Mouse (Mus musculus): ENCODE results near the gene Jag2. TPM values are rescaled to one million over a fixed set of nuclear protein-coding genes. Genes with fewer than 3 reads are reported as not detected.

Gene Jag2
- polyA plus RNA-seq, 1 experiment from 2014 or later, result 6.8 TPM

DNA sequence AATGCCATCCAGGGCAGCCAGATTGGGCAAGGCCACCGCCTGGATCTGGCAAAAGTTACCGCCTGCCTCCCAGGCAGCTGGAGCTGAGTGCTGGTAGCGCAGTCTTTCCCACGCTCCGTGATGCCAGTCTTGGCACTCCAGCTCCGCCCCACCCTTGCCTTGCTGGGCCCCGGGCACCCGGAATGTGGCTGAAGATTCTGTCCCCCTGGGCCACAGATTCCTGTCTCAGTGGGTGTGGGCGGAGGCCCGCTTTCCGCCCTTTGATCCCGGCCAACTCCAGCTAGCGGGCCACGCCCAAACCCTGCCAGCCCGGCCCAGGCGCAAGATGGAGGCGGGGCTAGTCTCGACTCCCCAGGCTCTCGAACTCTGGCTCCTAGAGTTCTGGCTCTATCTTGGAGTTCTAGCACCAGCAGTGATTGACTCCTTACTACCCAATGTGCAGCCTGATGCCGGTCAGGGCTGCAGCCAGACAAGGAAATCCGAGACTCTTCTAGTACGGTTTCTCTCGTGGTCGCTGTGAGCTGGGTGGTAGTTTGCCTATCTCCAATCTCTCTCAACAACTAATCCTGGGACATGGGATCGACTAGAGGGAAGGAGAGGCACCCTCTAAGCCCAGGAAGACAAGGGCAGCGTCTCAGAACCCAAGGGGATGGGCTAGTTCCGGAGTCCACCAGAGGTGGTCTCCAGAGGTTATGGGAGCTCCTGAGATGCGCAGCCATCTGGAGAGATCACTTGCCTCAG lies 53.1 kb downstream of the Jag2 start:
- Histone ChIP-seq H3K4me3 (replicated peaks) (peak overlapping the region; percentile 46), H3K9ac (replicated peaks) (no peak overlapping the region), H3K27ac (no peak overlapping the region), H3K27me3 (peaks cover 90% of the 10 kb centered on the region), H3K36me3 (no peaks in the 10 kb centered on the region), H3K4me2 (peak overlapping the region; percentile 85), H3K9me3 (no peaks in the 10 kb centered on the region), H3K4me1 (replicated peaks) (peaks cover 32% of the 10 kb centered on the region)
- 5% methylated on average over 28 of the region's 28 CpGs for WGBS
- no peak for ATAC-seq (ENCODE audit: insufficient number of reproducible peaks, insufficient read depth, low FRiP score, low TSS enrichment, low read depth)

- peak; percentile 18; the same call in 1 of the 2 replicates for ATAC-seq (ENCODE audit: insufficient number of reproducible peaks, insufficient read depth, low FRiP score, low TSS enrichment, low read depth)
- no peak overlapping the region for H3K9ac ChIP-seq (replicated peaks)
- no peak overlapping the region for H3K4me3 ChIP-seq (replicated peaks)
- no peak overlapping the region for H3K4me2 ChIP-seq
- peaks cover 96% of the 10 kb centered on the region for H3K27me3 ChIP-seq
- WGBS, result 23% methylated on average over 16 of the region's 16 CpGs
- peaks cover 32% of the 10 kb centered on the region for H3K4me1 ChIP-seq (replicated peaks)
- no peaks in the 10 kb centered on the region for H3K9me3 ChIP-seq
- no peaks in the 10 kb centered on the region for H3K36me3 ChIP-seq
- H3K27ac ChIP-seq, result no peak overlapping the region
Observed at GRCm38 (mm10) chr12:112875225-112876013, 54.2 kb downstream of the Jag2 start.

GRCm38 (mm10) chr12:112874199-112874598 lies 55.4 kb downstream of the Jag2 start:
- no peak for ATAC-seq (ENCODE audit: insufficient number of reproducible peaks, insufficient read depth, low FRiP score, low TSS enrichment, low read depth)
- 18% methylated on average over 22 of the region's 22 CpGs for WGBS

GRCm38 (mm10) chr12:112873452-112874190 lies 56.0 kb downstream of the Jag2 start:
- 0 out of 2 replicates have a peak overlapping the region, but pooled peaks have one; percentile 0 for H3K27ac ChIP-seq
- peak overlapping the region; percentile 51 for H3K4me2 ChIP-seq
- no peaks in the 10 kb centered on the region for H3K36me3 ChIP-seq
- H3K4me1 ChIP-seq (replicated peaks), result peaks cover 39% of the 10 kb centered on the region
- WGBS, result 18% methylated on average over 18 of the region's 18 CpGs
- ATAC-seq (ENCODE audit: insufficient number of reproducible peaks, insufficient read depth, low FRiP score, low TSS enrichment, low read depth), result no peak
- peak overlapping the region; percentile 23; the same call in 1 of the 2 replicates for H3K9ac ChIP-seq (replicated peaks)
- peak overlapping the region; percentile 24 for H3K4me3 ChIP-seq (replicated peaks)
- no peaks in the 10 kb centered on the region for H3K9me3 ChIP-seq
- peaks cover 95% of the 10 kb centered on the region for H3K27me3 ChIP-seq

More at GRCm38 (mm10) chr12:112874199-112874598, 55.4 kb downstream of the Jag2 start:
- Histone ChIP-seq H3K4me3 (replicated peaks) (peak overlapping the region; percentile 24), H3K9ac (replicated peaks) (peak overlapping the region; percentile 23; the same call in 1 of the 2 replicates), H3K9me3 (no peaks in the 10 kb centered on the region), H3K36me3 (no peaks in the 10 kb centered on the region), H3K4me1 (replicated peaks) (peaks cover 39% of the 10 kb centered on the region), H3K27ac (0 out of 2 replicates have a peak overlapping the region, but pooled peaks have one; percentile 0), H3K4me2 (peak overlapping the region; percentile 51), H3K27me3 (peaks cover 95% of the 10 kb centered on the region)

DNA sequence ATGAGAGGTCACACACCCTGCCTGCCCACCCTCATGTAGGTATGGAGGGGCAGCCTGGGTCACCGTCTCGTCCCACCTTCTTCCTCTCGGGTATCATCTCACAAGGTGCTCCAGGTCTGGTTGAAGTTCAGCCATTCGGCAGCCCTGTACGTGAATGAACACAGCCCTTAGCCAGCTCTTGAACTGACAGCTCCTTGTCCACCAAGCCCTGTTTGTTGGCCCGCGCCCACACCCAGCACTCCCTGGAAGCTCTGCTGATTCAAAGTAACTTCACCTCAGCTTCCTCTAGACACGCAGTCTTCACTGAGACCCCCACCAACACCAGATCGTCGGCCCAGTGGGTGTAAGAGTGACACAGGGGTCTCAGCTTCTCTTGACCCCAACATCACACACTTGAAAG lies 56.6 kb downstream of the Jag2 start:
- Histone ChIP-seq H3K4me3 (replicated peaks) (no peak overlapping the region), H3K9me3 (no peaks in the 10 kb centered on the region), H3K4me1 (replicated peaks) (peaks cover 36% of the 10 kb centered on the region), H3K27me3 (peaks cover 95% of the 10 kb centered on the region), H3K4me2 (no peak overlapping the region), H3K36me3 (no peaks in the 10 kb centered on the region), H3K27ac (no peak overlapping the region), H3K9ac (replicated peaks) (no peak overlapping the region)
- no peak for ATAC-seq (ENCODE audit: insufficient number of reproducible peaks, insufficient read depth, low FRiP score, low TSS enrichment, low read depth)
- 82% methylated on average over 10 of the region's 10 CpGs for WGBS

GRCm38 (mm10) chr12:112871272-112871671 lies 58.3 kb downstream of the Jag2 start:
- WGBS, result 72% methylated on average over 2 of the region's 2 CpGs
- Histone ChIP-seq H3K4me2 (no peak overlapping the region), H3K4me1 (replicated peaks) (peaks cover 19% of the 10 kb centered on the region), H3K27me3 (peaks cover 78% of the 10 kb centered on the region), H3K9me3 (no peaks in the 10 kb centered on the region), H3K36me3 (no peaks in the 10 kb centered on the region), H3K27ac (no peak overlapping the region), H3K9ac (replicated peaks) (no peak overlapping the region), H3K4me3 (replicated peaks) (no peak overlapping the region)
- ATAC-seq (ENCODE audit: insufficient number of reproducible peaks, insufficient read depth, low FRiP score, low TSS enrichment, low read depth), result no peak

DNA sequence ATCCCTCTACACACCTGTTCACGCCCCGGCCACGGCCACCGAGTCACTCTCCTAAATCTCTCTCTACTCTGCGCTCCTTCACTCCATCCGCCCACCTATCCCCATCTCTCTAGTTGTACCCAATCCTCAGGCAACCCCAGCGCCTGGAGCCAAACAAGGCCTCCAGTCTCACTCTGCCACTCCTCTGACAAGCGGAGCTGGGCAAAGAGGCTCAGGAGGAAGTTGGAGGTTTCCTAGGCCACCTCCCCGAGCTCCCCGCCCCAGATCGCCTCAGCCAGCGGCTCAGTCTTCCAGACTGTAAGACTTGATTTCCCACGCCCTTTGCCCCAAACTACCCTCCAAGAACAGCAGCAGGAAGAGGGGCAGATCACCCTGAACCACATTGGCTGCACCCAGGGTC lies 58.8 kb downstream of the Jag2 start:
- Histone ChIP-seq H3K9me3 (no peaks in the 10 kb centered on the region), H3K4me3 (replicated peaks) (no peak overlapping the region), H3K4me2 (no peak overlapping the region), H3K4me1 (replicated peaks) (peaks cover 16% of the 10 kb centered on the region), H3K27me3 (peaks cover 73% of the 10 kb centered on the region), H3K36me3 (no peaks in the 10 kb centered on the region), H3K27ac (no peak overlapping the region), H3K9ac (replicated peaks) (no peak overlapping the region)
- WGBS, result 43% methylated on average over 13 of the region's 13 CpGs
- no peak for ATAC-seq (ENCODE audit: insufficient number of reproducible peaks, insufficient read depth, low FRiP score, low TSS enrichment, low read depth)

- H3K9ac ChIP-seq (replicated peaks), result 0 out of 2 replicates have a peak overlapping the region, but pooled peaks have one; percentile 23
- WGBS, result 7% methylated on average over 16 of the region's 16 CpGs
- peaks cover 16% of the 10 kb centered on the region for H3K4me1 ChIP-seq (replicated peaks)
- no peak overlapping the region for H3K27ac ChIP-seq
- H3K4me3 ChIP-seq (replicated peaks), result no peak overlapping the region
- H3K27me3 ChIP-seq, result peaks cover 63% of the 10 kb centered on the region
- H3K36me3 ChIP-seq, result no peaks in the 10 kb centered on the region
- H3K9me3 ChIP-seq, result no peaks in the 10 kb centered on the region
- no peak for ATAC-seq (ENCODE audit: insufficient number of reproducible peaks, insufficient read depth, low FRiP score, low TSS enrichment, low read depth)
- peak overlapping the region; percentile 27 for H3K4me2 ChIP-seq
Observed at GRCm38 (mm10) chr12:112869783-112870204, 59.8 kb downstream of the Jag2 start.

DNA sequence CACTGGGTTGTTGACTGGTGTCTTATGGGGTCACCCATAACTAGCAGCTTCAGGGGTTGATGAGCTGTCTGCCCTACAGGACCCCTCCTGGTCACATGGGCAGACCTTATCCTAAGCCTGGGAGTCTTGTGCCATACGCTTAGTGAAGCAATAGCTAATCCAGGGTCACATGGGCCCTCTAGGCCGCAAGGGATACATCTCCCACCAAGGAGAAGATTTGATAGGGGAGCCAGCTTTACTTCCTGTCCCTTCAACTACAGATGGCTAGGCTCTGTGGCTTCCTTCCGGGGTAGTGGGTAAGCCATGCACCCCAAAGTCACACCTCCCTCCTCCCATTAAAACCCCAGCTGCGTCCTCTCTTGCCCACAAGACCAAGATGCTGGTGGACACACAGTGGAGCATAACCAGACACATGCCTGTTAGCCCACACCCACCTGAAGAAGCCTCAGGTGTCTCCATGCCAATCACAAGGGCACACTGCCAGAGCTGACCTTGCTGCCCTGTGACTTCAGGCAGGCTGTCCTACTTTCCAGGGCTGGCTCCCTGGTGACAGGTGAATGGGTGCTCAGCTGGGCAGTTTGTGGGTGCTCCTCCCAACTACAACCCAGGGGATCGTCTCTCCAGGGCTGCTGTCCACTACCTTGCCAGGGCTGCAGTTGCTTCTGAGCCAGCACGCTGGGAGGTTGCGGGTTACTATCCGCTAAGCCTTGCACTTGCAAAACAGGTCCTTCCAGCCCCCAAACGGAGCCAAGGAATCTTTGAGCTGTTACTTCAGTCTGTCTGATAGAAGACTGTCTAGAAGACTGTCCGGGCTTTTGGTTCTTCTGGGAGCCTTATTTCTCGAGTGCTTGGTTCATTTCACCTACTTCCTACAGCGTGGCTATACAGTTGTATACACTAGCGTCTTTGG lies 61.1 kb downstream of the Jag2 start, which contains the start of gene Gpr132:
Gene Gpr132 (minus strand): TSS at position 51 of the 910 bp plus-strand sequence.
- Histone ChIP-seq H3K36me3 (no peaks in the 10 kb centered on the region), H3K9ac (replicated peaks) (peak within 1 kb of the TSS; percentile 31; the same call in 1 of the 2 replicates), H3K27ac (no peak within 1 kb of the TSS), H3K9me3 (no peaks in the 10 kb centered on the region), H3K4me3 (replicated peaks) (no peak within 1 kb of the TSS), H3K4me1 (replicated peaks) (peaks cover 7% of the 10 kb centered on the region), H3K4me2 (no peak within 1 kb of the TSS), H3K27me3 (peaks cover 49% of the 10 kb centered on the region)
- WGBS, result 62% methylated on average over 13 of the region's 13 CpGs
- ATAC-seq (ENCODE audit: insufficient number of reproducible peaks, insufficient read depth, low FRiP score, low TSS enrichment, low read depth), result no peak

- H3K9ac ChIP-seq (replicated peaks), result peak overlapping the region; percentile 31; the same call in 1 of the 2 replicates
- no peak for ATAC-seq (ENCODE audit: insufficient number of reproducible peaks, insufficient read depth, low FRiP score, low TSS enrichment, low read depth)
- peaks cover 7% of the 10 kb centered on the region for H3K4me1 ChIP-seq (replicated peaks)
- peaks cover 37% of the 10 kb centered on the region for H3K27me3 ChIP-seq
- H3K36me3 ChIP-seq, result no peaks in the 10 kb centered on the region
- H3K27ac ChIP-seq, result no peak overlapping the region
- no peak overlapping the region for H3K4me2 ChIP-seq
- H3K9me3 ChIP-seq, result no peaks in the 10 kb centered on the region
- H3K4me3 ChIP-seq (replicated peaks), result no peak overlapping the region
- WGBS, result 88% methylated on average over 7 of the region's 7 CpGs
Observed at GRCm38 (mm10) chr12:112867106-112867674, 62.4 kb downstream of the Jag2 start.

Data from limb, embryonic 12.5 days (tissue).